Mouse (Mus musculus) layer of hippocampus, postnatal 14 days (tissue): ENCODE results near the gene Nrp2. TPM values are rescaled to one million over a fixed set of nuclear protein-coding genes. Genes with fewer than 3 reads are reported as not detected.
A peak's percentile ranks its signal among the peaks of the same experiment; 100 is the strongest.

Experiments
- DNase-seq, 2 experiments: peaks; one replicate each; pipeline ENCODE4 v3.0.0; 2021 to 2022; ENCODE audit warnings: low spot score in 2 of 2, mixed read lengths in 1 of 2
- long read RNA-seq, 2 experiments: library from polyadenylated mRNA; stranded (forward); transcript quantifications; one replicate each; pipeline ENCODE4 v2.0.0; 2021
- total RNA-seq, 2 experiments: library from RNA; stranded (reverse); gene quantifications; 2 replicates each; pipeline ENCODE4 v1.2.3; 2021

Nrp2 gene
- 10 to 100 TPM; 70.2 to 79.5 TPM for total RNA-seq
- long read RNA-seq, experiment 1, full-length matches to known transcripts = 8 of 23 reads
- long read RNA-seq, experiment 1, partial matches to known transcripts = 5 of 23 reads
- long read RNA-seq, experiment 1, other reads (novel, unspliced or antisense) = 10 of 23 reads
- long read RNA-seq, experiment 2, full-length matches to known transcripts = 7 of 29 reads
- long read RNA-seq, experiment 2, partial matches to known transcripts = 5 of 29 reads
- long read RNA-seq, experiment 2, other reads (novel, unspliced or antisense) = 17 of 29 reads

GRCm38 (mm10) chr1:62703158-62704116, at the start of gene Nrp2:
Nrp2 (plus strand) TSS chr1:62703285.
- peak; percentile 84 to 91 for DNase-seq

DNA sequence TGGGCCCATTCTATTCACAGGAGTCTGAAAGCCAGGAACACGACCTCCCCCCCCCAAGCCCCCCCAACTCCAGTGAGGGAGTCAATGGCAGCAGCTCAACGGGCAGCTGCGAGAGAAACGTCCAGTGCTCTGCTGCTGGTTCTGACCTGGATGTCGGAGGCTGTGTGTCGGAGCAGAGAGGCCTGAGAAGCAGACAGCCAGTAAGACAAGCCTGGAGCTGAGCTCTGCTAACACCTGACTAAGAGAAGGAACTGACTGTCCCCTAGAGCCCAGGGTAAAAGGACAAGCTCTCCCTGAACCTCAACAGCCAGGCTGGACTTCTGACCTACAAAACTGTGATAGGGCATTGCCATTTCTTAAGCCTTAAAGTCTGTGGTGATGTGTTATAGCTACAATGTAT, 48.6 kb upstream of the Nrp2 start:
- no peak for DNase-seq

DNA sequence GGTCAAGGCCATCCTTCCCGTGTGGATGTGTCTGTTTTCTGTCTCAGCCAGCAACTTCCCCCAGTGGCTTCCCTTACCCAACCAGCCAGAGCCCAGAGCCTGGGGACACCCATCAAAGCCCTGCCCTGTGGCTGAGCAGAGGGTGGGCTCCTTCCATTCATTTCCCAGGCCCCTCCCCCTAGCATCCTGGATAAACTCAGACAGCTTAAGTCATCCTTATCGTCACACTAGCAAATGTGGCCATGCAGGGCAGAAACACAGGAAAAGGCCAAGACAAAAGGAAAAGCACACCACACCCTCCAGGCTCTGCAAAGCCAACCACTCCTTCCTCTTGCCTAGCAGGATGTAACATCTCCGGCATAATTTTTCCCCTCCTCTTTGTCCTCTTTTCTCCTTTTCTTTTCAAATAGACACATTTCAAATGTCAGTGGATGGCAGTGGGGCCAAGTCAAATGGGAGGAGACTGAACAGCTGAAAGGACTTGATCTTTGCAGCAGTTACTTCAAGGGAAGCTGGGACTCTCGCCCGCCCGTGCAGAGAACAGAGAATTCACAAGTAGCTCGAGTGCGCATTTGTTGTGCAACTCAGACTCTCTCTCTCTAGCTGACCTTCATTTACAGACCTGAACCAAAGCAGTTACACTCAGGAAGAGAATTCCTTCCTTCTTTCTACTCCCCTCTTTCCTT, 38.0 kb upstream of the Nrp2 start:
- DNase-seq = no peak

- DNase-seq = no peak
Observed at GRCm38 (mm10) chr1:62665771-62666730, 37.0 kb upstream of the Nrp2 start.

GRCm38 (mm10) chr1:62666780-62667179, 36.3 kb upstream of the Nrp2 start:
- no peak for DNase-seq

GRCm38 (mm10) chr1:62678611-62679344, 24.3 kb upstream of the Nrp2 start:
- DNase-seq = no peak

GRCm38 (mm10) chr1:62679466-62679865, 23.6 kb upstream of the Nrp2 start:
- DNase-seq = no peak

DNA sequence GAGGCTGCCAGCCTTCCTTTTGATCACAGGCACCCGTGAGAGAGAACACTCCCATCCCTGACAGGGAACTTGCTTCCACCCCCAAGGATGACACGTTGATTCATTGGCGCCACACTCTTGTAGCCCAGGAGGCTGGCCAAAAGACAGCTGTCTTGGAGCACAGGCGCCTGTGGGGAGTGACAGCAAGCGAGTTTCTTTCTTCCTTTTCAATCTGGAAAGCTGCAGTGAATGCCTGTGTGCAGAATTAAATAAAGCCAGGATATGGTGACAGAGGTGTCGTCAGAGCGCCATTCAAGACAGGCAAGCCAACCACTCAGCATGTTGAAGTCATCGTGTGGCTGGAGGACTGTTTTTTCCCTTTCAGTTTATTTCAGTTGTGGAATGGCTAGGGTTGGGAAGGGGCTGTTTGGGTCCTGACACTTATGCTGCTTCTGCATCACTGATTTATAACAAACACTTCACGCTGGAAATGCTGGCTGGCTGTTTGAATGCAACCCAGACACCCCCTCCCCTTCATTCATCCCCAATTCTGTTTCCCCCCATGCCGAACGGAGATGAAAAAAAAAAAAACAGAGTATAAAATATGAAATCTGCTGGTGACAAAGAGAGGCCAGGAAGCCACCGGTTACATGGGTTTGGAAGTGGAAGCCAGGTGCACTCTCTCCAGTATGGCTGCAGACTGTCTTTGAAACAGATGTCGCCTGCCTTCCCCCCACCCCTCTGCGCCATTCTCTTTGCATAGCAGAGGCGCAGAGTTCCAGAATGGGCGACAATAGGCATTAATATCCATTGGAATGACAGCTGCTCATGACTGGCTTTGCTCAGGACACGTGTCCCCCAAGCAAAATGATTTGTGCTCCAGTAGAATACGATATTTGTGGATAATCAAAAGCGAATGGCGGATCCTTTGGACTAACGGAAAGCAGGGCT, 20.4 kb upstream of the Nrp2 start:
- peak in 1 of 2 experiments; percentile 33 for DNase-seq

DNA sequence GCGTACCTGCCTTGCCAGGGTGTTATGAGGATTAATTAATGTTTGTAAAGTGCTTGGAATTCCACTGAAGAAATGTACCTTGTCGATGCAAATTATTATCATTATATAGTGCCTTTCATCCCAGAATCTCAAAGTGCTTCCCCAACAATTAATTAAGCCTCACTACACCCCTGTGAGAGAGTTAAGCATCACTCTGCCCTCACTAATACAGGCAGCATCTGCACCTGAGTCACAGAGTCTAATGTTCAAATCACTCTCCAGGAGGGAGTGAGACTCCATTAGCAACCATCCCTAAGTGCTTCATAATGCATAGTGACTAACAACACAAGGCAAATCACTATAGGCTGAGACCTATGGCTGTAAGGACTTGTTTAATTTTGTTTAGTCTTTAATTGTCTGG, 19.6 kb upstream of the Nrp2 start:
- DNase-seq = no peak

- peak in 1 of 2 experiments; percentile 50 for DNase-seq
Observed at GRCm38 (mm10) chr1:62687511-62687910, 15.6 kb upstream of the Nrp2 start.

- no peak for DNase-seq
Observed at GRCm38 (mm10) chr1:62691175-62691574, 11.9 kb upstream of the Nrp2 start.

DNA sequence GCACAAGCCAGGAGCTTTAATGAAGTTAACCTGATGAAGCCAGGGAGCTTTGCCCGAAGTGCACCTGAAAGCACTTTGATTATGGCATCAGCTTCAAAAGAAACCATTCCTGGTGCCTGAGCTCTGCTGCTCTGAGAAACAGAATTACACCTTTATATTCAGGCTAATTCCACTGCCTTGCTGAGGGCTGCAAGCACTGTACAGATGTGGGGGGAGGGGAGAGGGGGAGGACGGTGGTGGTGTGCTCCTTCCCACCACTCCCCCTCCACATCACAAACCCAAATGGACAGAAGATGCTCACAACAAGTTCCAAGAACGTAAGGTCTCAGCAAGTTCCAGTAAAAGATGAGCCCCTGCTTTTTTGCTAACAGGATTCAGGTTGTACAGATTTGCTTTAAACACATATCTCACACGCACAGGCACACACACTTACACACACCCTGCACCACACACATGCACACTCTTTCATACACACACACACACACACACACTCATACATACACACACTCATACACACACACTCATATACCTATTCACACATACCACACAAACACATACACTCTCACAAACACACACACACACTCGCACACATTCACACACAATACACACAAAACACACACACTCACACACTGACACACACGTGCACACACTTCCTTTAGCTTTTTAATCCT, 6.6 kb upstream of the Nrp2 start:
- no peak for DNase-seq

- DNase-seq = peak; percentile 56 to 75
Observed at GRCm38 (mm10) chr1:62696983-62697341, 6.1 kb upstream of the Nrp2 start.

DNA sequence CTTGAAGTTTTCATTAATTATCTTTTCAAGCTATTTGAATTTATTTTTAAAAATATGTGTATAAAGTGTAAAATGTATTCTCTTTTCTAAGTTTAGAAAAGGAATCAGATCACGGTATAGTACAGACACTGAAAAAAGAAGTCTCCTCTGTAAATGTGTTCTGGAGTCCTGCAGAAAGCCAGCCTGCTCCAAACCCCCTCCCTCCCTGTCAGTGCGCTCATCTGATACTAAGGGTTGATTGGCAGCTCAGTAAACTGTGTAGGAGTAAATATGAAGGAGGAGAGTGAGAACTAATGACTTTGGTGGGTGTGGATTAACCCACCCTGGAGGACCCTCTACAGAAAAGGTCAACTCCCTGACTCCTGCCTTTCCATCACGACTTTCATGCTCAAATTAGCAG, 5.7 kb upstream of the Nrp2 start:
- DNase-seq = no peak

DNA sequence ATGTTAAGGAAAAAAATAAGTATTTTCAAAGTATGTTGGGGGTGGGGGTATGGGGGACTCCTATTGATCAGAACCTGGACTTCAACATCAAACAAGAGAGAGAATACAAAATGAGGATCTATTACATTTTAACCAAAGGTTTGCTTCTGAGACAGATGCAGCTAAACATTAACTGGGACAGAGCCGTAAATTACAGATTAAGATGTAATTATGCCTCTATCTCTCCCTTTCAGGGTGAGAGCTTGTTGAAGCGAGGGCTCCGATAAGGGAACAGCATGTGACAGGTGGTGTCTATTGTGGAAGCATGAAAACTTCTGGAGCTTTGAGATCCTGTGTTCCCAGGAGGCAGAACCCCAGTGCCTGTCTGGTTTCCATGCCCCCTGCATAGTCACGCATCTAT, 3.3 kb upstream of the Nrp2 start:
- DNase-seq = no peak

GRCm38 (mm10) chr1:62701065-62701921, 1.8 kb upstream of the Nrp2 start:
- DNase-seq = peak; percentile 76 to 93

- no peak for DNase-seq
Observed at GRCm38 (mm10) chr1:62702743-62703142, 342 bp upstream of the Nrp2 start.
